Mouse (Mus musculus): Measurements from ENCODE around the gene Tsacc.

Gene Tsacc

GRCm38 (mm10) chr3:88239446-88239845 is 57.4 kb downstream of the Tsacc start:
- no peak for DNase-seq (ENCODE audit: extremely low spot score)

- no peak for DNase-seq (ENCODE audit: extremely low spot score)
These were observed 57.9 kb downstream of the Tsacc start for GRCm38 (mm10) chr3:88238866-88239391.

GRCm38 (mm10) chr3:88237556-88238194 is 59.1 kb downstream of the Tsacc start:
- DNase-seq (ENCODE audit: extremely low spot score): no peak

- no peak for DNase-seq (ENCODE audit: extremely low spot score)
These were observed 59.6 kb downstream of the Tsacc start for GRCm38 (mm10) chr3:88237161-88237555.

- DNase-seq (ENCODE audit: extremely low spot score): no peak
These were observed 61.2 kb downstream of the Tsacc start for GRCm38 (mm10) chr3:88235616-88236015.

- DNase-seq (ENCODE audit: extremely low spot score): no peak
These were observed 61.6 kb downstream of the Tsacc start for GRCm38 (mm10) chr3:88235216-88235615.

- no peak for DNase-seq (ENCODE audit: extremely low spot score)
These were observed 62.8 kb downstream of the Tsacc start for GRCm38 (mm10) chr3:88234041-88234440.

GRCm38 (mm10) chr3:88232851-88233649 is 63.7 kb downstream of the Tsacc start:
- DNase-seq (ENCODE audit: extremely low spot score): no peak

Measured in embryo, embryonic 9.5 days (tissue).